In the genomic region with DNA sequence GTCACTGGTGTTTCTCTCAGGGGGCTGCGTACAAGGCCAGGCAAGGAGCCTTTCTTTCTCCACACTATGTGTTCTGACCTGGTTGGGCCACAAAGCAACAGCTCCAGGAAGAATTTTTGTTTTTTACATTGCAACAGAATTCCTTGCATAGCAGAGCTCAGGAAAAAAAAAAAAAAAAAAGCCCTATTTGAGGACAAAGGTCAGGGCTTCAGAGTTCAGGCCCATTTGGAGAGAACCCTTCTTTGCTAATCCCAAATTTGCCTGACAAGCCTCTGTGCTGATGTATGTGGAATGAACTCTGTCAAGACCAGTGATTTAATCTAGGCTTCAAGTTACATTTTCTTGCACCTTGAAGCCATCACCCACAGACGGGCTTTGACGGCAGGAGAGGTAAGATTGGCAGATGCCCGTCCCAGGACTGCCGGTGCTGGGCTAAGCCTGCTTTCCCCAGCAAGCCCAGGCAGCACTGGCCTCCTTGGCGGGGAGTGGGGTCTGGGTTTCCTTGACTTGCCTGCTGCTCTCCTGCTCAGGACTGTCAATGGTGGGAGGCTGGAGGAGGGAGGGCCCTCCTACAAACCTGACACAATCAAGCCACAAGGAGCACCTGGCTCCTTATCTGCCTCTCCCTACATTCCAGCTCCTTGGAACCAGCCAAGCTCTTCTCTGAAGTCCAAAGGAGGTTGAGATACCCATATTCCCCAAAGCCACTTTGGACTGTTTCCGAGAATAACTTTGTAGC, we compare ENCODE assay signal across 15 mouse cellular contexts. TPM values are rescaled to one million over a fixed set of nuclear protein-coding genes. Genes with fewer than 3 reads are reported as not detected.
DNase-seq lines count a peak whose midpoint lies in the region; ATAC-seq and TF ChIP-seq lines count a peak whose summit lies in the region.
"Had no signal": no experiment of that assay in that cellular context is flagged by ENCODE, and none has a peak within 500 bp of the region (broad histone marks: within the 10 kb centered on the region; RNA-seq: fewer than 3 reads in every experiment).

No protein-coding gene starts in this region.

- no peaks in the 10 kb centered on the region for H3K36me3 ChIP-seq in liver, adult 2 months (ENCODE audit: control insufficient read depth, insufficient read depth, low read length)
- peaks cover 6% of the 10 kb centered on the region; the same call in 1 of the 2 replicates for H3K36me3 ChIP-seq in liver, embryonic 12.5 days
- H3K36me3 ChIP-seq in intestine, embryonic 15.5 days: no peaks in the 10 kb centered on the region
- no peaks in the 10 kb centered on the region for H3K36me3 ChIP-seq in stomach, embryonic 14.5 days (ENCODE audit: control insufficient read depth, insufficient read depth, low read length)
- H3K36me3 ChIP-seq: forebrain, embryonic 12.5 days; midbrain, embryonic 15.5 days had no signal

- H3K4me2 ChIP-seq in liver, embryonic 12.5 days: no peak overlapping the region
- no peak overlapping the region for H3K4me2 ChIP-seq in intestine, embryonic 15.5 days (replicated peaks)
- no peak overlapping the region for H3K4me2 ChIP-seq in stomach, embryonic 14.5 days (replicated peaks; ENCODE audit: low read depth, low read length)
- H3K4me2 ChIP-seq: forebrain, embryonic 12.5 days; midbrain, embryonic 15.5 days had no signal

- TF ChIP-seq POLR2A in liver, adult 2 months (IDR thresholded peaks at IDR 0.05; ENCODE audit: extremely low read depth, insufficient read depth, low read length): no peak

- peak overlapping the region; percentile 58 for H3K4me3 ChIP-seq in liver, adult 2 months (ENCODE audit: insufficient read depth, low read depth, low read length)
- H3K4me3 ChIP-seq in liver, embryonic 12.5 days: no peak overlapping the region
- no peak overlapping the region for H3K4me3 ChIP-seq in intestine, embryonic 15.5 days (replicated peaks)
- H3K4me3 ChIP-seq in stomach, embryonic 14.5 days (ENCODE audit: low read depth, low read length): no peak overlapping the region
- H3K4me3 ChIP-seq in layer of hippocampus, adult 2 months: no peak overlapping the region
- H3K4me3 ChIP-seq: forebrain, embryonic 12.5 days; midbrain, embryonic 15.5 days had no signal

- H3K9ac ChIP-seq in liver, adult 2 months (ENCODE audit: low read depth, low read length): peak overlapping the region; percentile 63
- H3K9ac ChIP-seq in liver, embryonic 12.5 days: no peak overlapping the region
- H3K9ac ChIP-seq in intestine, embryonic 15.5 days: no peak overlapping the region
- no peak overlapping the region for H3K9ac ChIP-seq in stomach, embryonic 14.5 days (replicated peaks; ENCODE audit: low read depth, low read length)
- H3K9ac ChIP-seq: forebrain, embryonic 12.5 days; midbrain, embryonic 15.5 days had no signal

- TF ChIP-seq CTCF in liver, adult 2 months (IDR thresholded peaks at IDR 0.05; ENCODE audit: low read depth, low read length): no peak
- TF ChIP-seq CTCF in layer of hippocampus, adult 2 months (conservative IDR thresholded peaks at IDR 0.05): no peak

- peak overlapping the region; percentile 95 for H3K27ac ChIP-seq in liver, adult 2 months (replicated peaks; ENCODE audit: insufficient read depth, low read depth, low read length)
- H3K27ac ChIP-seq in liver, embryonic 12.5 days: no peak overlapping the region
- H3K27ac ChIP-seq in intestine, embryonic 15.5 days: peak overlapping the region; percentile 60
- peak overlapping the region; percentile 52; the same call in 1 of the 2 replicates for H3K27ac ChIP-seq in stomach, embryonic 14.5 days (ENCODE audit: low read length)
- H3K27ac ChIP-seq in layer of hippocampus, adult 2 months: no peak overlapping the region
- H3K27ac ChIP-seq: forebrain, embryonic 12.5 days; midbrain, embryonic 15.5 days had no signal

- no peak for ATAC-seq in liver, embryonic 12.5 days
- ATAC-seq in intestine, embryonic 15.5 days: peak; percentile 77
- peak; percentile 58; the same call in 1 of the 2 replicates for ATAC-seq in stomach, embryonic 14.5 days (ENCODE audit: insufficient number of reproducible peaks, insufficient read depth, low FRiP score, low read depth)
- ATAC-seq in megakaryocyte progenitor cell, adult 5-6 weeks (replicated peaks; ENCODE audit: poor library complexity): no peak
- ATAC-seq: midbrain, embryonic 15.5 days had no signal

- peaks cover 10% of the 10 kb centered on the region for H3K4me1 ChIP-seq in liver, adult 2 months (ENCODE audit: control insufficient read depth, insufficient read depth, low read length)
- peaks cover 69% of the 10 kb centered on the region for H3K4me1 ChIP-seq in liver, embryonic 12.5 days
- peaks cover 13% of the 10 kb centered on the region for H3K4me1 ChIP-seq in intestine, embryonic 15.5 days (replicated peaks)
- peaks cover 13% of the 10 kb centered on the region for H3K4me1 ChIP-seq in stomach, embryonic 14.5 days (ENCODE audit: control insufficient read depth, insufficient read depth, low read length)
- H3K4me1 ChIP-seq: forebrain, embryonic 12.5 days; midbrain, embryonic 15.5 days had no signal

- 28% methylated on average over 7 of the region's 7 CpGs for WGBS in liver, adult 2 months
- WGBS in liver, embryonic 12.5 days (ENCODE audit: insufficient replicate concordance): 80% methylated on average over 7 of the region's 7 CpGs
- 51% methylated on average over 7 of the region's 7 CpGs for WGBS in intestine, embryonic 15.5 days
- WGBS in stomach, embryonic 14.5 days: 49% methylated on average over 7 of the region's 7 CpGs

- peak; percentile 84 for DNase-seq in heart, adult 11 months
- no peak for DNase-seq in heart, adult 18-20 months
- DNase-seq in liver, adult 2 months (ENCODE audit: extremely low read depth, low read depth, low spot score): peak; percentile 84
- DNase-seq in layer of hippocampus, adult 2 months (ENCODE audit: low spot score in 2 of 2): no peak
- DNase-seq: gastrocnemius, postnatal 36 days; kidney, adult 8-10 months had no signal

- peaks cover 6% of the 10 kb centered on the region for H3K9me3 ChIP-seq in liver, embryonic 12.5 days (replicated peaks)
- no peaks in the 10 kb centered on the region for H3K9me3 ChIP-seq in intestine, embryonic 15.5 days
- no peaks in the 10 kb centered on the region for H3K9me3 ChIP-seq in stomach, embryonic 14.5 days (ENCODE audit: control insufficient read depth, low read depth, low read length)
- H3K9me3 ChIP-seq: forebrain, embryonic 12.5 days; midbrain, embryonic 15.5 days had no signal

- H3K27me3 ChIP-seq in liver, adult 2 months (ENCODE audit: control insufficient read depth, insufficient read depth, low read length): no peaks in the 10 kb centered on the region
- no peaks in the 10 kb centered on the region for H3K27me3 ChIP-seq in liver, embryonic 12.5 days (replicated peaks)
- H3K27me3 ChIP-seq in intestine, embryonic 15.5 days (replicated peaks): no peaks in the 10 kb centered on the region
- no peaks in the 10 kb centered on the region for H3K27me3 ChIP-seq in stomach, embryonic 14.5 days (ENCODE audit: control insufficient read depth, insufficient read depth, low read length)
- H3K27me3 ChIP-seq: forebrain, embryonic 12.5 days; midbrain, embryonic 15.5 days had no signal

- no peaks in the 10 kb centered on the region; the same call in 1 of the 2 replicates for H3K79me2 ChIP-seq in liver, adult 2 months (ENCODE audit: control insufficient read depth, insufficient read depth, low read length)

RNA-seq across cellular contexts. Expression of a gene that starts 40.4 kb away (rescaled TPM):
- 10 to 100 TPM in 1 of 2 experiments, not detected in 1; 80.4 TPM for total RNA-seq in heart, adult 18-20 months (2021)
- not detected in 2 replicates for total RNA-seq in liver, adult 2 months (2014; rRNA removed)
- 1.4 and 1.6 TPM in 2 replicates for polyA plus RNA-seq in liver, adult 2 months (2012; rRNA removed)
- not detected in 2 replicates for polyA plus RNA-seq in liver, embryonic 12.5 days (2016; fragmentation: Nextera tagmentation; extraction: Ambion mirVana)
- polyA plus RNA-seq in intestine, embryonic 15.5 days (2015; fragmentation: Nextera tagmentation; extraction: Ambion mirVana): not detected in 2 replicates
- polyA plus RNA-seq in stomach, embryonic 14.5 days (2014; fragmentation: Nextera tagmentation; extraction: Ambion mirVana): not detected in 2 replicates
- total RNA-seq in layer of hippocampus, adult 2 months (2021): not detected
- not detected in 2 replicates for total RNA-seq in megakaryocyte progenitor cell, adult 5-6 weeks (2015)
- not detected in 2 replicates for total RNA-seq in megakaryocyte progenitor cell, adult 5-6 weeks (2017)
- total RNA-seq: gastrocnemius, postnatal 36 days; layer of hippocampus, postnatal 25 days had no signal
- polyA plus RNA-seq: forebrain, embryonic 12.5 days; limb, embryonic 14.5 days; midbrain, embryonic 15.5 days; neural tube, embryonic 14.5 days had no signal

RNA-seq across cellular contexts. Expression of a gene that starts 58.3 kb away (rescaled TPM):
- total RNA-seq in heart, adult 18-20 months (2021): 100 to 1,000 TPM; 341 to 356 TPM
- 10.3 and 10.9 TPM in 2 replicates for total RNA-seq in liver, adult 2 months (2014; rRNA removed)
- 0.90 and 1.2 TPM in 2 replicates for polyA plus RNA-seq in liver, adult 2 months (2012; rRNA removed)
- 1.8 and 2.0 TPM in 2 replicates for polyA plus RNA-seq in liver, embryonic 12.5 days (2016; fragmentation: Nextera tagmentation; extraction: Ambion mirVana)
- polyA plus RNA-seq in intestine, embryonic 15.5 days (2015; fragmentation: Nextera tagmentation; extraction: Ambion mirVana): 22.4 and 25.0 TPM in 2 replicates
- 33.4 and 40.6 TPM in 2 replicates for polyA plus RNA-seq in stomach, embryonic 14.5 days (2014; fragmentation: Nextera tagmentation; extraction: Ambion mirVana)
- total RNA-seq in layer of hippocampus, adult 2 months (2021): 10 to 100 TPM; 19.4 to 21.9 TPM
- 6.5 and 10.6 TPM in 2 replicates for total RNA-seq in megakaryocyte progenitor cell, adult 5-6 weeks (2015)
- 11.7 and 17.2 TPM in 2 replicates for total RNA-seq in megakaryocyte progenitor cell, adult 5-6 weeks (2017)

Comparison
In these comparisons a context has a peak if more than half of its experiments do, and no peak if none do; other contexts are left out.
1. DNase-seq: peak in heart, adult 11 months (single experiment) and liver, adult 2 months (single experiment); none in heart, adult 18-20 months (0 of 2) and layer of hippocampus, adult 2 months (0 of 2).
2. H3K27ac ChIP-seq: peak in liver, adult 2 months (single experiment), intestine, embryonic 15.5 days (single experiment) and stomach, embryonic 14.5 days (single experiment); none in liver, embryonic 12.5 days (single experiment) and layer of hippocampus, adult 2 months (single experiment).
3. ATAC-seq: peak in intestine, embryonic 15.5 days (single experiment) and stomach, embryonic 14.5 days (single experiment); none in liver, embryonic 12.5 days (single experiment) and megakaryocyte progenitor cell, adult 5-6 weeks (single experiment).
4. RNA of a gene that starts 58.3 kb away (total RNA-seq): 341 to 356 TPM in heart, adult 18-20 months; 19.4 to 21.9 TPM in layer of hippocampus, adult 2 months, 6.5 to 17.2 TPM in megakaryocyte progenitor cell, adult 5-6 weeks and 10.3 to 10.9 TPM in liver, adult 2 months; every median in the first group is over 10 times any median in the second.